Mouse (Mus musculus) neutrophil, adult 5-6 weeks (primary cell): ENCODE results near the gene Gm20388. TPM values are rescaled to one million over a fixed set of nuclear protein-coding genes. Genes with fewer than 3 reads are reported as not detected.
"Not testable (repeated sequence)": the region's sequence is repeated elsewhere in the genome, so short reads cannot be mapped to it uniquely, and the experiment has no call there.

Experiments used
- ATAC-seq: fragments of 151-379, 151-347 bp; 2 replicates; pipeline ENCODE4 v1.8.0; 2017; ENCODE audit warnings: mild to moderate bottlenecking, moderate TSS enrichment; ENCODE audit not compliant: insufficient number of reproducible peaks, poor library complexity, low FRiP score, severe bottlenecking; ENCODE audit errors: extremely low read depth
- total RNA-seq: library from RNA; stranded (forward); fragments of 200-1000 nt; gene quantifications from 2 replicates; pipeline ENCODE4 v1.2.3, GENCODE M21; 2017

Gm20388 gene
- total RNA-seq, 1 experiment from 2014 or later, result 10.8 TPM

DNA sequence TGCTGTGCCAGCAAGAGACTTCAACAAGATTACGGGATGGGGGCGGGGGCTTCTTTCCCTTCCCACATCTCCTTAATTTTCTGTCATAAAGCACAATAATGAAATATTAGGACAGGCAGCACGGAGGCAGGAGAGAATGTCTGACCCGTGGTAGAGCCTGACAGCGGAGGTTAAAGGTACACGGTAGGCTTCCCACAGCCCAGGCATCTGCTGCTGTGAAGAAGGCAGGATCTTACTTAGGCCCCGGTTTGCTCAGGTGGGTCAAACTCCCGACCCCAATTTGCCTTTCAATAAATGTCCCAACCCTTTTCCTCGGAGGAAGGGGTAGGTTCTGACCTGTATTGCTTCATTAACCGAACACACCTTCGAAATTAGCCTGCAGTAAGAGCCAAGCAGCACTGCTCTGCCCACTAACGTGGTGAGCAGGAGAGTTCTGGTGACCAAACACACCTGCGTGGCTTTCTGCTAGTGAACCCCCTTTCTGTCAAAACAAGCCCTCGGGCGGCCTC is 3894.6 kb downstream of the Gm20388 start:
- no peak for ATAC-seq

DNA sequence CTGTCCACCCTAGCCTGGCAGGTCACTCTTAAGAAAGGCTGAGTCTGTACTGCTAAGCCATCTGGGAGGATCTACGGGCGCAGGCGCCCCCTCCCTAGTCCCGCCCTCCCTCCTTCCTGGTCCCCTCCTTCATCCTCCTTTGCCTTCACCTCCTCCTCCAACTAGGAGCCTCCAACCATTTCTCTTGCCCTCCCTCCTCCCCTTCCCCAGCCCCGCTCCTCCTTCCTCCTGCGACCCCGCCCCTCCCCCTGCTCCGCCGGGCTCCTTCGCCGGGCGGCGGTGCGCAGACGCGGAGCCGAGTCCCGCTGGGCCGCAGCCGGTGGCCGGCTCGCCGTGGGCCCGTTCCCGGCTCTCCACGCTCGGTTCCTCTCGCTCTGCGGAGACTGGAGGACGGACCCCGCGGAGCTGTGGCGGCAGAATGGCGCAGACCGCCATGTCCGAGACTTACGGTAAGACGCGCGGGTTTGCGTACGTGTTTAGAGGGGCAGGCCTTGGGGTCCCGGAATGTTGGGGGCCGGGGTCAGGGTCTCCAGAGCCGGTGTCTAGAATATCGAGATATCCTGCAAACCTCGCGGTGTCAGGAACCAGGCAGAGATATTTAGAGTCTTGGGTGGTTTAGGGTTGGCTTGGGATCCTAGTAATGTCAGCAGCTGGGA is 3895.2 kb downstream of the Gm20388 start, which contains the start of gene Rab4a:
Gene Rab4a (plus strand): TSS at position 268 of the 656 bp plus-strand sequence.
- ATAC-seq, result no peak

DNA sequence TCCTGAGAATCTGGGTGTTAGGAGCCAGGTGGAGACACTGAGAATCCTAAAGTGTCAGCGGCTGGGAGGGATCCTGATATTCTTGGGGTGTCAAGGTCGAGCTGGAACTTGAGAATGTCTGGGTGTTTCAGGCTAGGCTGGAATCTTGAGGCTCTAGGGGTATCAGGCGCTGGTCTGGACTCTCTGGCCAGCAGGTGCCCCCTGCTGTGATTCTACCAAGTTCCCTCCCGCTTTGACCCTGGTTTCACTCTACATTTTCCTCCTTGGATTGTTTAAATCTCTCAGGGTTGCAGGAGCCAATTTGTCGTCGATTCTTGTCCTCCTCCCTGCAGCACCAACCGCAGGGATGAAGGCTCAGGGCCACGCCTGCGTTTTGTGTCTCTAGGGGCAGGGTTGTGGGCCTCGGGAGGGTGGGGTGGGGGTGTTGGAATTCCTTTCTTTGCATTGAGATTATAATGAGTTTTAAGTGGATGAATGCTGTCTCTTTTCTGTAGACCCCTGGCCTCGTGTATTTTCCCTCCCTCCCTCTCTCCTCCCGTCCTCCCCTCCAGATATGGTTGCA is 3895.8 kb downstream of the Gm20388 start:
- no peak for ATAC-seq

GRCm38 (mm10) chr8:123807024-123807431 is 3896.4 kb downstream of the Gm20388 start:
- ATAC-seq, result no peak

GRCm38 (mm10) chr8:123807852-123808573 is 3897.4 kb downstream of the Gm20388 start:
- ATAC-seq, result no peak

DNA sequence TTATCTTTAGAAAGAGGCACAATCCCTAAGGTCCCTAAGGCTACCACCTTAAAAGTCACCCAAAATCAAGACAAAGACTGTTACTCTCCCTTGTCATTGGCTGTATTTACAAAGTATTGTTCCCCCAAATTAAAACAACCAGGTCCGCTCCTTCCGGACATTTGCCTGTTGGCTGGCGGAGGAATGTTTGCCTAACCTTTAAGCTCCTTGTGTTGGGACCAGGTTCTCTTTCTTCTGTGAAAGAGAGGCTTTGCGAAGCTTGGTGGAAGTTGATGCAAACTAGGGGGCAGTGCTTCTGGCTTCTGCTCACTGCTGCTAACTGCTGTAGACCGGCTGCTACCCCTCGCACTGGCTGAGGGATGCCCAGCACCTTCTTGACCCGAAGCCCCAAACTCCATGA is 3898.0 kb downstream of the Gm20388 start:
- no peak for ATAC-seq

GRCm38 (mm10) chr8:123809342-123809741 is 3898.7 kb downstream of the Gm20388 start:
- not testable (repeated sequence) for ATAC-seq

GRCm38 (mm10) chr8:123812227-123812626 is 3901.6 kb downstream of the Gm20388 start:
- ATAC-seq, result no peak

DNA sequence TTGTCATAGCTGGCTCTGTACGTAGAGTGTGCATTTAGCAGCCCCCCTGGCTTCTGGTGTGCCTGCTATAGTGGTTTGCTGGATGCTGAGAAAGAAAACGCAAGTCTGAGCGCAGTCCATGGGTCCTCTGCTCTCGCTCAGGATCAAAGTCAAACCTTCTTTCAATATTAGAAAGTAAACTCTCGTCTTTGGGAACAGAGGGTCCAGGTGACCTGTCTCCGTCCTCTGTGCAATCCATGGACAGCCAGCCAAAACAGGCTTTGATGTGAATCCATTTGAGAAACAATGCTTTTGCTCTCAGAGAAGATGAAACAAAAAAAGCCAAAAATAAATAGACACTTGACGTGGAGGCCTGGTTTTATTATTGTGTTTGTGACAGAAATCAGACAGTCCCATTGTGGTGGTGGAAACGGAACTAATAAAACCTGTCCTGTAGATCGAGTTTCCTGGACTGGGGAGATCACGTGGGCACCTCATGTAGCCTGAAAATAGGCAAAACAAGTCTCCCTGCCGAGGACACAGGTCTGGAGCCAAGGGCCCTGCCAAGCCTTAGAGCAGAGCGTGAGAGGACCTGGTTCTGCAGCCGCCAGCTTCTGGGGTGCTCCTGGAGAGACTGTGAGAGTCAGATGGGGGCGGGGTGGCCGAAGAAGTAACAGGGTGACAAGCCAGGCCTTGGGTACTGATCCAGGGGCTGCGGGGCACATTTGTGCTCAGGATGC is 3902.7 kb downstream of the Gm20388 start:
- ATAC-seq, result no peak

- ATAC-seq, result no peak
Observed at GRCm38 (mm10) chr8:123813892-123814266, 3903.2 kb downstream of the Gm20388 start.

GRCm38 (mm10) chr8:123815325-123815724 is 3904.7 kb downstream of the Gm20388 start:
- ATAC-seq, result no peak

DNA sequence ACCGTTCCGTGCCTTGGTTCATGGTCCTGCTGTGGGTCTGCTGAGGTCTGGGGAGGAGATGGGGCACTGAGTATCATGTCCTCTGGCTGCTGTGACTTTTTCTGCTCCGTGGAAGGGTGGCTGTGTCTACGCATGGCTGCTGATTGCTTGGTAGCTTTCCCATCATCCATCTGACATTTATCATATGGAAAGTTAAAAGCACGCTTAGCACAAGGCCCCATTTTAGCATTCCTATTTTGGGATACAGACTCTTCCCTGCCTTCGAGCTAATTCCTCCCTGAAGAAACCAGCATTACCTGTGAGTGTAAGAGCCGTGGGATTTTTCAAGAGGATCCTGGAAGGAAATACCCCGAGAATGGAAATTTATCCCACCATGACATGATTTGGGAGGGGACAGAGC is 3906.3 kb downstream of the Gm20388 start:
- no peak for ATAC-seq

- no peak for ATAC-seq
Observed at GRCm38 (mm10) chr8:123817747-123818146, 3907.1 kb downstream of the Gm20388 start.

DNA sequence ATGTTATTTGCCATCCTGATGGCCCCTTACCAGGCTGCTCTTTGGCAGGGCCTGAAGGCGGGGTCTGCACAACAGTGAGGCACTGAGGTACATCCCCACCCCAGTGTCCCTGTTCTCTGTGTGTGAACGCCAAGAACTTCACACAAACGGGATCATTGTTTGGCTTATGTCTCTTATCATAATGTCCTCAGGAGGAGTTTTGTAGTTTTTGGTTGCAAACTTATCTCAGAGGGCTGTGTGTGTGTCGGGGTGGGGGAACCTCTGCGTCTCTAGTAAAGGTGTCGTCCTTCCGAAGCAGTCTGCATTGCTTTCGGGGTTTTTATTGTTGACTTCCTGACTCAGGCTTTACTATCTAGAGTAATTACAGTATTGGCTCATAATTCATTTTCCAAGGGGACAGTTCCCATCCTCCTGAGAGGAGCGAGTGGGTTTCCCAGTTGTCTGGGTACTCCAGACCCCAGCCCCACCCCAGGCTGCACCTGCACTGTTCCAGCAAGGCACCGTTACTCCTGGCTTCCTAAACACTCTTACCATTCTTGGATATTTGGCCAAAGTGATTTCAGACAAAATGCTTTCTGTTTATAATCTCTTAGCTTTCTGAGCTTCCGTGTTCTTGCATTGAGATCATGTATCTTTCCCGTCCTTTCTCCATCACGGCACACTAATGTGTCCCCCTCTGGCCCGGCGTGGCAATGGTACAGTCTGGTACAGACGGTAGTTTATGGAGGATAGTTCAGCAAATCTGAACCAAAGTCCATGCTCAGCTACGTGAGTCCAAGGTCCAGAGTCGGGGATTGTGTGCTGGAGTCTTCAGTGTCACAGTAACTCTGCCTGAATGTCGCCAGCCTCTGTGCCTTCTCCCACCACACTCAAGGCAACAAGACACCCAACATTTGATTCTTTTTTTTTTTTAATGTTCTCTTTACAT is 3909.3 kb downstream of the Gm20388 start:
- no peak for ATAC-seq

DNA sequence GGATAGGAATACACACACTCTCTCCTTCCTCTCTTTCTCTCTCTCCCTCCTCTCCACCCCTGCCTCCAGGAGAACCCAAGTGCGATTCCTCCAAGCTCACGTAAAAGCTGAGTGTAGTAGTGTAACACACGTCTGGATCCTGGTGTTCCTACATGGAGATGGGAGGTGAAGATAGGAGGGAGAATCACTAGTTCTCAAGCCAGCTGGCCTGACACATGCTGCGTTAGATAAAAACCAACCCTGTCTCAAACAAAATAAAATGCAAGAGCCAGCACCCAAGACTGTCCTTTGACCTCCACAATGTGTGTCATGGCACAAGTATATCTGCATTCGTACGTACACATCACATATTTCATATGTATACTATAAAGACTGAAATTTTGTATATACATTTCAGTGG is 3910.1 kb downstream of the Gm20388 start:
- ATAC-seq, result no peak

GRCm38 (mm10) chr8:123823111-123823510 is 3912.5 kb downstream of the Gm20388 start:
- ATAC-seq, result no peak

GRCm38 (mm10) chr8:123823532-123824123 is 3913.0 kb downstream of the Gm20388 start:
- ATAC-seq, result no peak

DNA sequence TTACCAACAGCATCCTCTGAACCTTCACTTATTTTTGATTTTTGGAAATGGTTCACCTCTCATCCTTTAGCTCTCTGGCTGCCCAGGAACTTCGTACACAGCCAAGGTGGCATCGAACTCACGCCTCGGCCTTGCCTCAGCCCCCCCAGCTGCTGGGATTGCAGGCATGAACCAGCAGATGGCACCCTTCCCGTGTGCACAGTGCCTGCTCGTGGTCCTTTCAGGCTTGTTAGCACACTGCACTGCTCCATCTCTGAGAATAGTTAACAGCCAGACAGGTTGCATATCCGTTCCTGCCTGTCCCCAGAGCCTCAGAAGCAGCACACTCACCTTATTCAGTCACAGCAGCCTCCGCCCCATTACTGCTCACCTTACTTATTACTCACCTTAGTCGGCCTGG is 3915.4 kb downstream of the Gm20388 start:
- ATAC-seq, result no peak
